Mouse (Mus musculus) frontal cortex, adult (tissue): Measurements from ENCODE around the gene Ddx41.

Experiments used
- ATAC-seq: cut with Nextera tagmentation; 2 replicates; pipeline ENCODE4 v1.9.2; 2017; ENCODE audit warnings: mild to moderate bottlenecking, moderate library complexity, mixed read lengths; ENCODE audit not compliant: low TSS enrichment

Ddx41 gene

DNA sequence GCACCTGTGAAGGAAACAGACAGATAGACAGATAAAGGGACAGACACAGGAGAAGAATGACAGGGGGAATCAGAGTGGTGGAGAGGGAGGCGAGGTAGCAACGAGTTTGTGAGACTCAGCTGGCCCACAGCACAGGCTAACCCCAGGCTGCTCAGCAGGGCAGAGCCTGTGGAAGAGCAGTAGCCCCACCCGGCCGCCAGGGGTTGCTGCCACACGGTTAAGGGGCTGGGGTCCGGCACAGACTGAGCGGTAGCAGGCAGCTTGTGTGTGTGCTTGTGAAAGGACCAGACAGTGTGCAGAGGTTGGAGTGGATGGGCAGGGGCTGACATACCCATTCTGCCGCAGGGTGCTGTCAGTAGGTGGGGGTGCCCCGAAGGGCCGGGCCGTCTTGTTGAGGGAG lies 28.6 kb downstream of the Ddx41 start:
- ATAC-seq, result no peak

DNA sequence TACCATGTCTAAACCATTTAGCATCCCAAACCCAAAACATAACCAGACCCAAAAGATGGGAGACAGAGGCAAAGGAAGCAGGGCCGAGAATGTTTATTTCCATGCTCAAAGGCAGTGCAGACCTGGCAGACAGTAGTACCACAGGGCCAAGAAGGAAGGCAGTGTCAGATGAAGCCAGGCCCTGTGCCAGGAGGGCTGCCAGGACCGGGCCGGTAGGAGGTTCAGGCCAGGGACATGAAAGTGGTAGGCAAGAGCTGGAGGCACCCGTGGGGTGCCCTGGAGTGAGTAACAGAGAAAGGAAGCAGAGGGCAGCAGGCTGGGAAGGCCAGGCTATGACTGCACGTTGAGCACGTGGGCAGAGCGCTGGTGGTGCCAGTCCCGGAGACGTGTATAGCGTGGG lies 29.8 kb downstream of the Ddx41 start:
- peak; percentile 47; the same call in 1 of the 2 replicates for ATAC-seq

DNA sequence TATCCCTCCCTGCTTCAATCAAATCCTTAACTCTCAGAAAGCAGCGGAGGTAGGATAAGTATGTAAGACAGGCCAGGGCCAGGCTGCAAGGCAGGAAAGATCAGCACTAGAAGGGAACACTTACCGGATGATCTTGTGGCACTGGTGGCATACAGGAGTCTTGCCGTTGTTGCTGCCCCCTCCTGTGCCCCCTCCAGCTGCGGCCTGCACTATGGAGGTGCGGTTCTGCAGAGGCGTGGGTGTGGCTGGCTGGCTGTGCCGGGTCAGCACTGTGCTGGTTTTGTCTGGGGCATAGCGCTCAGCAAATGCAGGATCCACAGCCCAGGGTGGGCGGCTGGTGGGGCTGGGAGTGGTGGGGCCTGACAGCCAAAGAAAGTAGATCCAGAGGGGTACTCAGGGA lies 30.6 kb downstream of the Ddx41 start:
- ATAC-seq, result no peak

- ATAC-seq, result no peak
Observed at GRCm38 (mm10) chr13:55504390-55504789, 32.1 kb downstream of the Ddx41 start.

DNA sequence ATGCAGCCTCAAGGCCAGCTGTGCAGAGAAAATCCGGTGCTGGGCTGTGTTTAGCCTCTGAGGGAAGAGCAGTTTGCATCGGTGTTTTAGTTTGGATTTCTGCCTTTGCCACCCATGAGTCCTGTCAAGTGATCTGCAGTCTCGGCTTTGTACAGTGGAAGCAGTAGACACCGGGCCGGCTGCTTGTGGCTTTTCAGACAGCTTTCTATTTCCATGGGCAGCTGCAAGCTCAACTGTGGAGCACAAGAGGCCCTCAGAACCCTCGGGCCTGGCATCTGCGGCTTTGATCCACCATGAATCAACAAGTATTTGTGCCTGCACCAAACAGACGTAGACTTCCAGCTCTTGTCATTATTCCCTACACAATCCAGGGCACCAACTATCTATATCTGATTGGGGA lies 34.1 kb downstream of the Ddx41 start:
- ATAC-seq, result no peak

DNA sequence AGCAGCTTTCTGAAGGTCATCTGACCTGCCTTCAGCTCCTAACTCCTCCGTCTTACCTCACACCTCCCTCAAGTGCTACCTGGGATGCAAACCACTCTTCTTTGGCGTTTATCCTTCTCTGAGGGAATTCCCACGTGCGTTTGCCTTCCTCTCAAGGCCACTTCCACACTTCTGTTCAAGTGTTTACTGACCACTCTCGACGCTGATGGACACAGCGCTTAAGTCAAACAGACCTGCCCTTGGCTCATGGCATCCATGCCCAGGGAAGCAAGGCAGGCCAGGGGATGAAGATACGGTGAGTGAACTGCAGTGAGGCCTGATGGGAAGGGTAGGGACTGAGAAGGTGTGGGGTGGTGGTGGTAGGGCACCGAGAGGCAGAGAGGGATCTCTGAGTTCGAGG lies 35.9 kb downstream of the Ddx41 start:
- no peak for ATAC-seq

- ATAC-seq, result no peak
Observed at GRCm38 (mm10) chr13:55498906-55499305, 37.6 kb downstream of the Ddx41 start.

GRCm38 (mm10) chr13:55496661-55497060 lies 39.8 kb downstream of the Ddx41 start:
- ATAC-seq, result no peak

- ATAC-seq, result no peak
Observed at GRCm38 (mm10) chr13:55495702-55496101, 40.8 kb downstream of the Ddx41 start.

- peak; percentile 81 for ATAC-seq
Observed at GRCm38 (mm10) chr13:55494883-55495621, 41.4 kb downstream of the Ddx41 start.

- no peak for ATAC-seq
Observed at GRCm38 (mm10) chr13:55494257-55494656, 42.2 kb downstream of the Ddx41 start.

GRCm38 (mm10) chr13:55487578-55488498 lies 48.6 kb downstream of the Ddx41 start, which contains the start of gene Dbn1:
Dbn1 (minus strand) TSS chr13:55488111.
- peak; percentile 25; the same call in 1 of the 2 replicates for ATAC-seq

- peak; percentile 26; the same call in 1 of the 2 replicates for ATAC-seq
Observed at GRCm38 (mm10) chr13:55486916-55487577, 49.4 kb downstream of the Ddx41 start.

- ATAC-seq, result no peak; the same call in 1 of the 2 replicates
Observed at GRCm38 (mm10) chr13:55486029-55486794, 50.2 kb downstream of the Ddx41 start.

DNA sequence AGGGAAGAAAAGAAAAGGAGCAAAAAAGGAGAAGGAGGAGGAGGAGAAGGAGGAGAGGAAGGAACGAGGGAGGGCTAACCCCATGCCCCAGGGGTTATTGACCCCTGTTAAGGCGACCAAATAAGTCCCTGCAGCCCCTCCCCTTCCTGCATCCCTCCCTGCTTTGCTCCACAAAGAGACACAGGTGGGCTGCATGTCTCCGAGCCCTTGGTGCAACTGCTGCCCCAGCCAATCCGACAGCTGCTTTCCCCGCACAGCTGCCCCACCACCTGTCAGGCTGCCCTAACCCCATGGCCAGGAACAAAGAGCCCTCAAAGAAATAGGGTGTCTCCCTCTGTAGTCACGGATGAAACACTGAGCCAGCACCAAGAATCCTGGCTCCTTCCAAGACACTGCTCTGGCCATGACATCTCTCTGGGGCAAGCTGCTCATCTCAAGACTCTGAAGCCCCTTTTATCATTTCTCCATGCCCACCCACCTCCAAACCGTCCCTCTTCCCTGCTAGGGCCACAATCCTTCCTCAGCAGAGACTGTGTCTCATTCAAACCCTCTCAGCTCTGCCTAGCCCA lies 51.9 kb downstream of the Ddx41 start:
- no peak for ATAC-seq

DNA sequence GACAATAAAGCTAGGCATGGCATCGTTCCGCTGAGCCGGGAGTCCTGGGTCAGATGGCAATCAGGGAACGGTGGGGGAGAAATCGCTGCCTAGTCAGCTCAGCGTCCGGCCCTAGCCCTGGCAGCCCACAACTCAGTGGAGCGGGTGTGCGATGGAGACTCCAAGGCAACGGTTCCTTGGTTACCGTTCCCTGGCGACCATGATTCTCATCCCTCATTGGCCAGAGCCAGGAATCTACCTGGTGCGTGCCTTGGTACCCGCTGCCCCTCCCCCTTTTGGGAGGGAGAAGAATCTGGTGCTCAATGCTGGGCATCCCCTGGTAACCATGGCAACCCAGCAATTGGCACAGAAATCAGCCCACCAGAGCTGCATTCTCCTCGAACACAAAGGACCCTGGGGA lies 52.9 kb downstream of the Ddx41 start:
- peak; percentile 74 for ATAC-seq

- 0 out of 2 replicates have a peak, but pooled peaks have one; percentile 2 for ATAC-seq
Observed at GRCm38 (mm10) chr13:55483071-55483470, 53.4 kb downstream of the Ddx41 start.

DNA sequence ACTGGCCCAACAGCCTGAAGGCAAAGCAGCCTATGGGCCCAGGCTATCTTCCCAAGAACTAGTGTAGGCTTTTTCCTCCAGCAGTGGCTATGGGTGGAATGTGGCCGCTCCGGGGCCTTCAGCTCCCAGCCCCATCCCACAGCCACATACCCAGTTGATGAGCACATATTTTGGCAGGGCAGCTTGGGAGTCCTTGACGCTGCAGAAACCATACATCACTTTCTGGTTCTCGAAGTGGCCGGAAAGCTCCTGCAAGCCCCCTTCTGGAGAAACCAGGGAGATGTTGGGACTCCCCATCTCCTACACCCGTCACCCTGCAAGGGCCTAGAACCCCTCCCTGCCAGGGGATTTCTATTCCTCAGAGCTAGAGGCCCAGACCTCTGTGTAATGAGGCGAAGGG lies 53.9 kb downstream of the Ddx41 start:
- no peak for ATAC-seq
